Mouse (Mus musculus) forebrain, embryonic 15.5 days (tissue): Measurements from ENCODE around the gene Vmn1r8. TPM values are rescaled to one million over a fixed set of nuclear protein-coding genes. Genes with fewer than 3 reads are reported as not detected.
"Not testable (repeated sequence)": the region's sequence is repeated elsewhere in the genome, so short reads cannot be mapped to it uniquely, and the experiment has no call there.

ENCODE experiments used
- ATAC-seq: fragments of 200-750 bp; cut with Nextera tagmentation; replicated peaks from 2 replicates; pipeline ENCODE4 v1.8.0; 2017; ENCODE audit warnings: mild to moderate bottlenecking, moderate TSS enrichment, moderate library complexity
- H3K27ac ChIP-seq: fragments of 300-500 bp; sonication (generic); replicated peaks from 2 replicates; pipeline ENCODE4 v1.5.1; 2015; ENCODE audit warnings: mild to moderate bottlenecking, inconsistent platforms
- H3K27me3 ChIP-seq: fragments of 300-500 bp; sonication (generic); 2 replicates; pipeline ENCODE4 v1.6.1; 2015; ENCODE audit warnings: inconsistent platforms
- H3K36me3 ChIP-seq: fragments of 300-500 bp; sonication (generic); 2 replicates; pipeline ENCODE4 v1.6.1; 2015; ENCODE audit warnings: mild to moderate bottlenecking, inconsistent platforms
- H3K4me1 ChIP-seq: fragments of 300-500 bp; sonication (generic); 2 replicates; pipeline ENCODE4 v1.6.1; 2015; ENCODE audit warnings: inconsistent platforms
- H3K4me2 ChIP-seq: fragments of 300-500 bp; sonication (generic); replicated peaks from 2 replicates; pipeline ENCODE4 v1.6.1; 2015; ENCODE audit warnings: mild to moderate bottlenecking, inconsistent platforms
- H3K4me3 ChIP-seq: fragments of 300-500 bp; sonication (generic); 2 replicates; pipeline ENCODE4 v1.5.1; 2015; ENCODE audit warnings: mild to moderate bottlenecking, inconsistent platforms
- H3K9ac ChIP-seq: fragments of 300-500 bp; sonication (generic); replicated peaks from 2 replicates; pipeline ENCODE4 v1.6.1; 2015; ENCODE audit warnings: mild to moderate bottlenecking, inconsistent platforms
- H3K9me3 ChIP-seq: fragments of 300-500 bp; sonication (generic); 2 replicates; pipeline ENCODE4 v1.6.1; 2016; ENCODE audit warnings: inconsistent platforms
- WGBS: fragments of 180-500 bp; shearing (Covaris S2); methylation state at CpG from one replicate; pipeline ENCODE4 v1.1.7; 2015; ENCODE audit warnings: mixed read lengths; 5-methylcytosine and 5-hydroxymethylcytosine counted together
- polyA plus RNA-seq: library from polyadenylated mRNA; unstranded; fragments of >200 nt; fragmentation: Nextera tagmentation; extraction: Ambion mirVana; gene quantifications from 2 replicates; pipeline ENCODE4 v1.2.1, GENCODE M21; 2015

Vmn1r8 gene
- not detected in 2 replicates for polyA plus RNA-seq

GRCm38 (mm10) chr6:57031984-57032383 lies at the start of gene Vmn1r8:
TSS of gene Vmn1r8 (plus strand) at chr6:57032284.
- no peak within 1 kb of the TSS for H3K4me3 ChIP-seq

GRCm38 (mm10) chr6:56996943-56997342 lies 35.1 kb upstream of the Vmn1r8 start, which contains the start of gene Vmn1r6:
TSS of gene Vmn1r6 (plus strand) at chr6:56997243.
- no peaks in the 10 kb centered on the region for H3K9me3 ChIP-seq
- no peaks in the 10 kb centered on the region for H3K36me3 ChIP-seq
- no peak within 1 kb of the TSS for H3K27ac ChIP-seq
- no peaks in the 10 kb centered on the region for H3K4me1 ChIP-seq
- H3K4me3 ChIP-seq = no peak within 1 kb of the TSS
- H3K27me3 ChIP-seq = no peaks in the 10 kb centered on the region
- H3K4me2 ChIP-seq = no peak within 1 kb of the TSS
- WGBS = 87% methylated on average over 2 of the region's 2 CpGs
- no peak within 1 kb of the TSS for H3K9ac ChIP-seq
- no peak for ATAC-seq

More at GRCm38 (mm10) chr6:57031984-57032383, at the start of gene Vmn1r8:
- Histone ChIP-seq H3K9me3 (no peaks in the 10 kb centered on the region), H3K9ac (no peak within 1 kb of the TSS), H3K4me2 (no peak within 1 kb of the TSS), H3K27ac (no peak within 1 kb of the TSS), H3K36me3 (no peaks in the 10 kb centered on the region), H3K27me3 (no peaks in the 10 kb centered on the region), H3K4me1 (no peaks in the 10 kb centered on the region)
- ATAC-seq = no peak

- WGBS = 97% methylated on average over 2 of the region's 2 CpGs
- H3K9me3 ChIP-seq, H3K4me2 ChIP-seq, ATAC-seq, H3K27me3 ChIP-seq, H3K36me3 ChIP-seq, H3K4me1 ChIP-seq, H3K27ac ChIP-seq, H3K9ac ChIP-seq, H3K4me3 ChIP-seq: not testable (repeated sequence)
Observed at GRCm38 (mm10) chr6:57025224-57025623, 6.9 kb upstream of the Vmn1r8 start, which contains the start of gene Vmn1r7. TSS of gene Vmn1r7 (minus strand) at chr6:57025324.

- no peak for ATAC-seq
- H3K4me2 ChIP-seq = no peak overlapping the region
- no peak overlapping the region for H3K9ac ChIP-seq
- H3K27me3 ChIP-seq = no peaks in the 10 kb centered on the region
- no peak overlapping the region for H3K4me3 ChIP-seq
- H3K9me3 ChIP-seq = no peaks in the 10 kb centered on the region
- H3K4me1 ChIP-seq = no peaks in the 10 kb centered on the region
- H3K36me3 ChIP-seq = no peaks in the 10 kb centered on the region
- WGBS = 83% methylated on average over 2 of the region's 2 CpGs
- no peak overlapping the region for H3K27ac ChIP-seq
Observed at GRCm38 (mm10) chr6:57034674-57035073, 2.6 kb downstream of the Vmn1r8 start.

GRCm38 (mm10) chr6:57063730-57064129 lies 31.6 kb downstream of the Vmn1r8 start:
- Histone ChIP-seq H3K27me3 (no peaks in the 10 kb centered on the region), H3K9ac (no peak overlapping the region), H3K4me3 (no peak overlapping the region), H3K4me1 (no peaks in the 10 kb centered on the region), H3K36me3 (no peaks in the 10 kb centered on the region), H3K9me3 (no peaks in the 10 kb centered on the region), H3K4me2 (no peak overlapping the region), H3K27ac (no peak overlapping the region)
- no peak for ATAC-seq

GRCm38 (mm10) chr6:57066487-57066886 lies 34.4 kb downstream of the Vmn1r8 start, which contains the start of gene Vmn1r9:
TSS of gene Vmn1r9 (plus strand) at chr6:57066787.
- no peak for ATAC-seq
- no peak within 1 kb of the TSS for H3K27ac ChIP-seq
- no peaks in the 10 kb centered on the region for H3K36me3 ChIP-seq
- H3K4me2 ChIP-seq = no peak within 1 kb of the TSS
- whole genome bisulfite sequencing = 86% methylated on average over 2 of the region's 2 CpGs
- H3K27me3 ChIP-seq = no peaks in the 10 kb centered on the region
- H3K4me3 ChIP-seq = no peak within 1 kb of the TSS
- H3K9ac ChIP-seq = no peak within 1 kb of the TSS
- H3K4me1 ChIP-seq = no peaks in the 10 kb centered on the region
- no peaks in the 10 kb centered on the region for H3K9me3 ChIP-seq

Other genes with a start within 250 kb of the Vmn1r8 start
- 36.4 and 37.9 TPM in 2 replicates for gene Kbtbd2, start 234.5 kb upstream of the Vmn1r8 start, polyA plus RNA-seq
- 27.7 and 30.6 TPM in 2 replicates for gene Fkbp9, start 200.2 kb upstream of the Vmn1r8 start, polyA plus RNA-seq
- gene Nt5c3, start 108.4 kb upstream of the Vmn1r8 start, polyA plus RNA-seq = 150 and 159 TPM in 2 replicates
- gene Vmn1r4, start 108.3 kb upstream of the Vmn1r8 start, polyA plus RNA-seq = 0.29 and 0.43 TPM in 2 replicates
- not detected in 2 replicates for gene Vmn1r5, start 62.0 kb upstream of the Vmn1r8 start, polyA plus RNA-seq
- gene Vmn1r6, start 35.0 kb upstream of the Vmn1r8 start, polyA plus RNA-seq = not detected in 2 replicates
- not detected in 2 replicates for gene Vmn1r7, start 7.0 kb upstream of the Vmn1r8 start, polyA plus RNA-seq
- not detected in 2 replicates for gene Vmn1r9, start 34.5 kb downstream of the Vmn1r8 start, polyA plus RNA-seq
- not detected in 2 replicates for gene Vmn1r10, start 77.2 kb downstream of the Vmn1r8 start, polyA plus RNA-seq
- not detected in 2 replicates for gene Vmn1r11, start 101.2 kb downstream of the Vmn1r8 start, polyA plus RNA-seq
- not detected in 2 replicates for gene Vmn1r12, start 124.6 kb downstream of the Vmn1r8 start, polyA plus RNA-seq
- gene Vmn1r13, start 171.0 kb downstream of the Vmn1r8 start, polyA plus RNA-seq = not detected in 2 replicates
- not detected in 2 replicates for gene Vmn1r14, start 199.4 kb downstream of the Vmn1r8 start, polyA plus RNA-seq
- not detected in 2 replicates for gene Vmn1r15, start 225.7 kb downstream of the Vmn1r8 start, polyA plus RNA-seq